Mouse (Mus musculus) liver, embryonic 16.5 days (tissue): ENCODE data around the gene Dnajb13. TPM values are rescaled to one million over a fixed set of nuclear protein-coding genes. Genes with fewer than 3 reads are reported as not detected.

ENCODE experiments used
- ATAC-seq: fragments of 200-750 bp; cut with Nextera tagmentation; 2 replicates; pipeline ENCODE4 v1.8.0; 2017; ENCODE audit warnings: low read depth, mild to moderate bottlenecking, moderate number of reproducible peaks, moderate library complexity
- H3K27ac ChIP-seq: fragments of 300-500 bp; sonication (generic); 2 replicates; pipeline ENCODE4 v1.5.1; 2014; ENCODE audit warnings: mild to moderate bottlenecking, low read length
- H3K27me3 ChIP-seq: fragments of 300-500 bp; sonication (generic); 2 replicates; pipeline ENCODE4 v1.6.1; 2014; ENCODE audit warnings: low read depth, low read length, mixed read lengths; ENCODE audit not compliant: control insufficient read depth, insufficient read depth
- H3K36me3 ChIP-seq: fragments of 300-500 bp; sonication (generic); 2 replicates; pipeline ENCODE4 v1.6.1; 2014; ENCODE audit warnings: mild to moderate bottlenecking; ENCODE audit not compliant: control insufficient read depth, insufficient read depth
- H3K4me1 ChIP-seq: fragments of 300-500 bp; sonication (generic); 2 replicates; pipeline ENCODE4 v1.6.1; 2014; ENCODE audit warnings: low read depth, low read length, mixed read lengths; ENCODE audit not compliant: control insufficient read depth
- H3K4me2 ChIP-seq: fragments of 300-500 bp; sonication (generic); 2 replicates; pipeline ENCODE4 v1.6.1; 2014; ENCODE audit warnings: low read depth, low read length, mixed read lengths
- H3K4me3 ChIP-seq: fragments of 300-500 bp; sonication (generic); 2 replicates; pipeline ENCODE4 v1.5.1; 2014; ENCODE audit warnings: low read depth, mild to moderate bottlenecking, low read length
- H3K9ac ChIP-seq: fragments of 300-500 bp; sonication (generic); 2 replicates; pipeline ENCODE4 v1.6.1; 2014; ENCODE audit warnings: low read depth, low read length
- H3K9me3 ChIP-seq: fragments of 300-500 bp; sonication (generic); replicated peaks from 2 replicates; pipeline ENCODE4 v1.6.1; 2016; ENCODE audit warnings: low read length; ENCODE audit not compliant: control insufficient read depth
- WGBS: fragments of 180-500 bp; shearing (Covaris S2); extraction: QIAGEN DNeasy Blood & Tissue Kit; methylation state at CpG from one replicate; pipeline ENCODE4 v1.1.7; 2014; ENCODE audit not compliant: insufficient replicate concordance; 5-methylcytosine and 5-hydroxymethylcytosine counted together
- polyA plus RNA-seq: library from polyadenylated mRNA; unstranded; fragments of >200 nt; fragmentation: Nextera tagmentation; extraction: Ambion mirVana; gene quantifications from 2 replicates; pipeline ENCODE4 v1.2.1, GENCODE M21; 2015

Dnajb13 gene
- polyA plus RNA-seq, 1 experiment from 2014 or later = 4.4 TPM

- no peaks in the 10 kb centered on the region for H3K9me3 ChIP-seq
- no peaks in the 10 kb centered on the region for H3K36me3 ChIP-seq
- no peaks in the 10 kb centered on the region for H3K27me3 ChIP-seq
- 55% methylated on average over 4 of the region's 4 CpGs for WGBS
- peak overlapping the region; percentile 35; the same call in 1 of the 2 replicates for H3K27ac ChIP-seq
- ATAC-seq = no peak
- no peak overlapping the region for H3K9ac ChIP-seq
- H3K4me3 ChIP-seq = no peak overlapping the region
- H3K4me2 ChIP-seq = no peak overlapping the region
- no peaks in the 10 kb centered on the region; the same call in 1 of the 2 replicates for H3K4me1 ChIP-seq
Measured at GRCm38 (mm10) chr7:100547631-100548030, 32.9 kb upstream of the Dnajb13 start.

GRCm38 (mm10) chr7:100544437-100544836 is 29.7 kb upstream of the Dnajb13 start:
- H3K4me1 ChIP-seq = no peaks in the 10 kb centered on the region; the same call in 1 of the 2 replicates
- peak overlapping the region; percentile 46 for H3K27ac ChIP-seq
- no peaks in the 10 kb centered on the region for H3K27me3 ChIP-seq
- H3K9ac ChIP-seq = no peak overlapping the region
- ATAC-seq = peak; percentile 88
- no peak overlapping the region for H3K4me2 ChIP-seq
- 53% methylated on average over 1 of the region's 1 CpGs for WGBS
- no peaks in the 10 kb centered on the region for H3K9me3 ChIP-seq
- H3K36me3 ChIP-seq = peaks cover 4% of the 10 kb centered on the region; the same call in 1 of the 2 replicates
- H3K4me3 ChIP-seq = no peak overlapping the region

- Histone ChIP-seq H3K27ac (no peak overlapping the region), H3K27me3 (no peaks in the 10 kb centered on the region), H3K4me2 (no peak overlapping the region), H3K9ac (no peak overlapping the region), H3K9me3 (no peaks in the 10 kb centered on the region), H3K4me3 (no peak overlapping the region), H3K4me1 (peaks cover 8% of the 10 kb centered on the region), H3K36me3 (peaks cover 9% of the 10 kb centered on the region; the same call in 1 of the 2 replicates)
- WGBS = 82% methylated on average over 9 of the region's 9 CpGs
- no peak for ATAC-seq
Measured at GRCm38 (mm10) chr7:100539516-100539915, 24.8 kb upstream of the Dnajb13 start.

GRCm38 (mm10) chr7:100537519-100537902 is 22.8 kb upstream of the Dnajb13 start:
- H3K4me3 ChIP-seq = peak overlapping the region; percentile 93
- H3K27me3 ChIP-seq = no peaks in the 10 kb centered on the region
- H3K36me3 ChIP-seq = peaks cover 9% of the 10 kb centered on the region; the same call in 1 of the 2 replicates
- H3K4me1 ChIP-seq = peaks cover 8% of the 10 kb centered on the region
- peak overlapping the region; percentile 82 for H3K27ac ChIP-seq
- no peaks in the 10 kb centered on the region for H3K9me3 ChIP-seq
- H3K4me2 ChIP-seq = peak overlapping the region; percentile 79
- H3K9ac ChIP-seq = peak overlapping the region; percentile 86
- WGBS = 25% methylated on average over 7 of the region's 7 CpGs
- no peak for ATAC-seq

GRCm38 (mm10) chr7:100536804-100537518 is 22.2 kb upstream of the Dnajb13 start, which contains the start of gene Coa4:
Coa4 (plus strand) TSS chr7:100537071.
- peak within 1 kb of the TSS; percentile 79 for H3K4me2 ChIP-seq
- peak within 1 kb of the TSS; percentile 93 for H3K4me3 ChIP-seq
- no peaks in the 10 kb centered on the region for H3K27me3 ChIP-seq
- H3K4me1 ChIP-seq = peaks cover 8% of the 10 kb centered on the region
- peaks cover 9% of the 10 kb centered on the region; the same call in 1 of the 2 replicates for H3K36me3 ChIP-seq
- ATAC-seq = peak; percentile 98
- peak within 1 kb of the TSS; percentile 86 for H3K9ac ChIP-seq
- H3K27ac ChIP-seq = peak within 1 kb of the TSS; percentile 82
- under 1% methylated on average over 33 of the region's 33 CpGs for WGBS
- no peaks in the 10 kb centered on the region for H3K9me3 ChIP-seq

GRCm38 (mm10) chr7:100535831-100536230 is 21.1 kb upstream of the Dnajb13 start:
- Histone ChIP-seq H3K9ac (no peak overlapping the region), H3K4me3 (no peak overlapping the region), H3K27ac (no peak overlapping the region), H3K4me2 (no peak overlapping the region), H3K27me3 (no peaks in the 10 kb centered on the region), H3K4me1 (peaks cover 8% of the 10 kb centered on the region), H3K9me3 (no peaks in the 10 kb centered on the region), H3K36me3 (peaks cover 9% of the 10 kb centered on the region; the same call in 1 of the 2 replicates)
- ATAC-seq = no peak
- 24% methylated on average over 2 of the region's 2 CpGs for WGBS

- ATAC-seq = no peak
Measured at GRCm38 (mm10) chr7:100534216-100534615, 19.5 kb upstream of the Dnajb13 start.

GRCm38 (mm10) chr7:100533503-100533902 is 18.7 kb upstream of the Dnajb13 start:
- H3K4me3 ChIP-seq = no peak overlapping the region

More at GRCm38 (mm10) chr7:100534216-100534615, 19.5 kb upstream of the Dnajb13 start:
- H3K4me2 ChIP-seq = no peak overlapping the region
- H3K27me3 ChIP-seq = no peaks in the 10 kb centered on the region
- H3K9ac ChIP-seq = no peak overlapping the region
- peaks cover 2% of the 10 kb centered on the region; the same call in 1 of the 2 replicates for H3K36me3 ChIP-seq
- H3K9me3 ChIP-seq = no peaks in the 10 kb centered on the region
- no peak overlapping the region for H3K27ac ChIP-seq
- peaks cover 8% of the 10 kb centered on the region for H3K4me1 ChIP-seq
- no peak overlapping the region for H3K4me3 ChIP-seq
- 50% methylated on average over 3 of the region's 3 CpGs for WGBS

GRCm38 (mm10) chr7:100530766-100531165 is 16.0 kb upstream of the Dnajb13 start:
- Histone ChIP-seq H3K9ac (no peak overlapping the region), H3K4me3 (no peak overlapping the region), H3K9me3 (no peaks in the 10 kb centered on the region), H3K36me3 (no peaks in the 10 kb centered on the region), H3K4me2 (no peak overlapping the region), H3K27ac (no peak overlapping the region), H3K27me3 (no peaks in the 10 kb centered on the region), H3K4me1 (no peaks in the 10 kb centered on the region; the same call in 1 of the 2 replicates)
- WGBS = 79% methylated on average over 5 of the region's 5 CpGs
- no peak for ATAC-seq

More at GRCm38 (mm10) chr7:100533503-100533902, 18.7 kb upstream of the Dnajb13 start:
- no peak for ATAC-seq
- no peak overlapping the region; the same call in 1 of the 2 replicates for H3K4me2 ChIP-seq
- H3K36me3 ChIP-seq = no peaks in the 10 kb centered on the region
- H3K27me3 ChIP-seq = no peaks in the 10 kb centered on the region
- 31% methylated on average over 2 of the region's 2 CpGs for WGBS
- no peaks in the 10 kb centered on the region for H3K9me3 ChIP-seq
- H3K4me1 ChIP-seq = peaks cover 8% of the 10 kb centered on the region
- peak overlapping the region; percentile 68 for H3K27ac ChIP-seq
- H3K9ac ChIP-seq = no peak overlapping the region
